Mouse (Mus musculus) neural tube, embryonic 10.5 days (tissue): ENCODE measurements around the gene Sp8.

Source experiments
- DNase-seq: peaks from one replicate; pipeline ENCODE4 v3.0.0-alpha.2; 2017; ENCODE audit warnings: low spot score; ENCODE audit errors: extremely low spot score

The Sp8 gene

GRCm38 (mm10) chr12:118848496-118849202 lies 2.5 kb downstream of the Sp8 start:
- DNase-seq: peak; percentile 77

- DNase-seq: peak; percentile 66
These were observed 3.2 kb downstream of the Sp8 start for GRCm38 (mm10) chr12:118849203-118849861.

- peak; percentile 75 for DNase-seq
These were observed 3.9 kb downstream of the Sp8 start for GRCm38 (mm10) chr12:118849996-118850395.

GRCm38 (mm10) chr12:118850851-118851410 lies 4.8 kb downstream of the Sp8 start:
- DNase-seq: no peak

GRCm38 (mm10) chr12:118853331-118853730 lies 7.2 kb downstream of the Sp8 start:
- peak; percentile 17 for DNase-seq

GRCm38 (mm10) chr12:118854401-118854800 lies 8.3 kb downstream of the Sp8 start:
- DNase-seq: peak; percentile 53

GRCm38 (mm10) chr12:118854831-118855453 lies 8.8 kb downstream of the Sp8 start:
- DNase-seq: peak; percentile 89

GRCm38 (mm10) chr12:118856151-118856550 lies 10.0 kb downstream of the Sp8 start:
- DNase-seq: no peak

- no peak for DNase-seq
These were observed 26.5 kb downstream of the Sp8 start for GRCm38 (mm10) chr12:118872673-118873072.

GRCm38 (mm10) chr12:118882790-118883189 lies 36.7 kb downstream of the Sp8 start:
- no peak for DNase-seq

- DNase-seq: no peak
These were observed 41.8 kb downstream of the Sp8 start for GRCm38 (mm10) chr12:118887964-118888363.
